8 mouse cellular contexts compared by ENCODE assay signal in the genomic region with DNA sequence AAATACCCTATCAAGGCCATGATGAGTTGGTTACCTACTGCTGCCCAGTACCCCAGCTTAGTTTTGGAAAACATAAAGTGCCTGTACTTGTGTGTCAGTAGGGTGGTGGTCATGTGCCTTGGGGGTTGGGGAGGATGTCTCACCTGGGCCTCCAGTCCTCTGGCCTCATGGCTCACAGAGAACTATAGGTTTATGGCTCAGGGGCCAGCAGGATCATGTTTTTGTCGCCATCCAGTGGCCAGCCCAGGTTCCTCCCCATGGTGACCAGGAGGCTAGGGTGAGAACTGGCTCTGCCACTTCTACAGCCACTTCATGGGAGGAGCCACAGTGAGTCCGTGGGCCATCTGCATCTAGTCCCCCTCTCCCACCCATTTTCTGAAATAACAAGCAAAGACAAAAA. TPM values are rescaled to one million over a fixed set of nuclear protein-coding genes. Genes with fewer than 3 reads are reported as not detected.
DNase-seq lines count a peak whose midpoint lies in the region; ATAC-seq and TF ChIP-seq lines count a peak whose summit lies in the region.
"Had no signal": no experiment of that assay in that cellular context is flagged by ENCODE, and none has a peak within 500 bp of the region (broad histone marks: within the 10 kb centered on the region; RNA-seq: fewer than 3 reads in every experiment).

No protein-coding gene starts in this region.

- H3K4me3 ChIP-seq in ES-E14 (ENCODE audit: insufficient read depth in 1 of 2, low read depth in 1 of 2, low read length in 2 of 2, poor library complexity in 1 of 2, severe bottlenecking in 1 of 2) = no peak overlapping the region
- H3K4me3 ChIP-seq in heart, embryonic 16.5 days (ENCODE audit: low read length) = no peak overlapping the region
- H3K4me3 ChIP-seq in small intestine, adult 2 months (ENCODE audit: low read depth, low read length) = no peak overlapping the region
- H3K4me3 ChIP-seq: myocyte had no signal

- in situ Hi-C loops in ES-E14 (cut with MboI; ENCODE audit: low sequenced_read_pairs in 2 of 2, unreplicated experiment in 2 of 2) = no loop called here

- peak; percentile 72; the same call in 1 of the 2 replicates for TF ChIP-seq CTCF in small intestine, adult 2 months (IDR thresholded peaks at IDR 0.05; ENCODE audit: extremely low read depth, insufficient read length, insufficient replicate concordance, low read depth, low read length)

- no peak overlapping the region for H3K4me2 ChIP-seq in heart, embryonic 16.5 days (ENCODE audit: low read depth, low read length)

- H3K4me1 ChIP-seq in ES-E14 (ENCODE audit: control insufficient read depth in 2 of 2, insufficient read depth in 2 of 2, low read length in 2 of 2, poor library complexity in 1 of 2) = no peaks in the 10 kb centered on the region
- H3K4me1 ChIP-seq in heart, embryonic 16.5 days (ENCODE audit: control insufficient read depth, insufficient read depth, low read length) = peaks cover 21% of the 10 kb centered on the region
- H3K4me1 ChIP-seq in small intestine, adult 2 months (ENCODE audit: control insufficient read depth, insufficient read depth, insufficient read length, low read length) = 0 out of 2 replicates have a peak, but pooled peaks cover 1% of the 10 kb centered on the region

- H3K36me3 ChIP-seq in ES-E14 (ENCODE audit: control insufficient read depth, insufficient read depth, low read length, poor library complexity, severe bottlenecking) = no peaks in the 10 kb centered on the region; the same call in 1 of the 2 replicates
- H3K36me3 ChIP-seq in heart, embryonic 16.5 days (ENCODE audit: control insufficient read depth, insufficient read depth) = peaks cover 35% of the 10 kb centered on the region
- 0 out of 2 replicates have a peak, but pooled peaks cover 2% of the 10 kb centered on the region for H3K36me3 ChIP-seq in small intestine, adult 2 months (ENCODE audit: control insufficient read depth, insufficient read depth, low read length)

- peak; percentile 35 to 41 for DNase-seq in B cell, adult 2 months
- peak; percentile 16 for DNase-seq in ES-E14 (ENCODE audit: low read depth, low spot score)
- peak; percentile 47 to 81 for DNase-seq in kidney, postnatal 36 days
- DNase-seq in lung, postnatal 14 days = peak; percentile 69

- H3K9me3 ChIP-seq in ES-E14 (ENCODE audit: control insufficient read depth, insufficient read depth, low read depth, low read length) = no peaks in the 10 kb centered on the region
- no peaks in the 10 kb centered on the region for H3K9me3 ChIP-seq in heart, embryonic 16.5 days (replicated peaks; ENCODE audit: control insufficient read depth, low read length)

- no peak for TF ChIP-seq POLR2A in small intestine, adult 2 months (IDR thresholded peaks at IDR 0.05; ENCODE audit: low read depth, low read length)

- no peak overlapping the region for H3K27ac ChIP-seq in ES-E14 (ENCODE audit: insufficient read depth, low read depth, low read length, poor library complexity, severe bottlenecking)
- H3K27ac ChIP-seq in heart, embryonic 16.5 days (ENCODE audit: low read length) = no peak overlapping the region
- H3K27ac ChIP-seq in small intestine, adult 2 months (ENCODE audit: insufficient read depth, low read depth, low read length) = no peak overlapping the region

- no peak overlapping the region for H3K9ac ChIP-seq in ES-E14 (ENCODE audit: insufficient read depth, low read depth, low read length, poor library complexity, severe bottlenecking)
- no peak overlapping the region for H3K9ac ChIP-seq in heart, embryonic 16.5 days (ENCODE audit: low read length)

- H3K27me3 ChIP-seq in heart, embryonic 16.5 days (ENCODE audit: control insufficient read depth, insufficient read depth, low read length) = no peaks in the 10 kb centered on the region
- no peaks in the 10 kb centered on the region for H3K27me3 ChIP-seq in small intestine, adult 2 months (ENCODE audit: control insufficient read depth, insufficient read depth, low read length)

- 19% methylated on average over 2 of the region's 2 CpGs for WGBS in heart, embryonic 16.5 days
- 4% methylated on average over 2 of the region's 2 CpGs for WGBS in small intestine, adult 2 months

- ATAC-seq in common myeloid progenitor, adult 5-6 weeks (replicated peaks; ENCODE audit: low read depth, poor library complexity, severe bottlenecking) = peak; percentile 73
- ATAC-seq in heart, embryonic 16.5 days (replicated peaks; ENCODE audit: extremely low read depth, insufficient read depth, low FRiP score) = 0 out of 2 replicates have a peak, but pooled peaks have one; percentile 57

TF ChIP-seq in ES-E14, 5 proteins besides CTCF, POLR2A, EP300 and RAD21:
- TF ChIP-seq ZC3H11A (IDR thresholded peaks at IDR 0.05; ENCODE audit: borderline replicate concordance, low read depth, low read length) (0 out of 2 replicates have a peak, but pooled peaks have one; percentile 2), ZNF384 (IDR thresholded peaks at IDR 0.05; ENCODE audit: low read depth, low read length) (no peak), HCFC1 (IDR thresholded peaks at IDR 0.05; ENCODE audit: borderline replicate concordance, insufficient read depth, low read length) (no peak), MAFK (IDR thresholded peaks at IDR 0.05; ENCODE audit: insufficient read depth, low read depth, low read length) (no peak)
TF ChIP-seq in ES-E14: peak in this region for 1.

RNA-seq across cellular contexts. Expression of a gene that starts 16.3 kb away (rescaled TPM):
- total RNA-seq in ES-E14 (2012; rRNA removed) = 0.58 and 1.1 TPM in 2 replicates
- 0.18 and 1.1 TPM in 2 replicates for total RNA-seq in common myeloid progenitor, adult 5-6 weeks (2017)
- 0.42 and 0.88 TPM in 2 replicates for polyA plus RNA-seq in heart, embryonic 16.5 days (2015; fragmentation: Nextera tagmentation; extraction: Ambion mirVana)
- polyA plus RNA-seq in small intestine, adult 2 months (2012; rRNA removed) = 75.0 and 118 TPM in 2 replicates

RNA-seq across cellular contexts. Expression of a gene that starts 31.6 kb away (rescaled TPM):
- total RNA-seq in ES-E14 (2012; rRNA removed) = 0.18 and 1.2 TPM in 2 replicates
- total RNA-seq in common myeloid progenitor, adult 5-6 weeks (2017) = not detected in 2 replicates
- polyA plus RNA-seq in heart, embryonic 16.5 days (2015; fragmentation: Nextera tagmentation; extraction: Ambion mirVana) = 14.9 and 17.3 TPM in 2 replicates
- 1.1 and 2.2 TPM in 2 replicates for polyA plus RNA-seq in small intestine, adult 2 months (2012; rRNA removed)

Comparison
In these comparisons a context has a peak if more than half of its experiments do, and no peak if none do; other contexts are left out.
1. DNase-seq: peak in every context shown above with its lines; median percentile 69 in lung, postnatal 14 days; 64 in kidney, postnatal 36 days; 38 in B cell, adult 2 months; 16 in ES-E14.